Mouse (Mus musculus) ES-CJ7 (cell line): ENCODE measurements at regions not wholly inside any gene's neighbourhood (a gene's known extent, or its start where the extent isn't known, plus 50 kb on each side); places are given as distances from the start of the nearest gene placed in this dataset.
A peak's percentile ranks its signal among the peaks of the same experiment; 100 is the strongest.

Experiments used
- DNase-seq: peaks from one replicate; pipeline ENCODE4 v3.0.0; 2011; ENCODE audit warnings: low read depth, low spot score

DNA sequence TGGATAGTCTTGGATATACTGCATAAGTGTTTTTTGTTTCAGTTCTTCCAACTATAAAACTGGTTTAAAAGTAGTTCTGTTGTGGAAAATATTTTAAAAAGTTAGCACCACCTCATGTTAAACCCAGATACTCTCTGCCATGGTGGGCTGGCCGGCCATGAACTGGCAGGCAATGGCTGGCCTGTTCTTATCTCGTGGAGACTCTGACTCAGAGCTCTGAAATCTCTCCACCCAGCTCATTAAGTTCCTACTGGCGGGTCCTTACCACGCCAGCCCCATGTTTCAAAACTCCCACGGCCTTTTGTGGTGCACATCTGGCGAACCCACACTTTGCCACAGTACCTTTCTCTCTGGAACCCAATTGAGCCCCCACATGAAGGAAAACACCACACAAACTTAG is 183.8 kb upstream of the Slc30a5 start:
- no peak for DNase-seq

DNA sequence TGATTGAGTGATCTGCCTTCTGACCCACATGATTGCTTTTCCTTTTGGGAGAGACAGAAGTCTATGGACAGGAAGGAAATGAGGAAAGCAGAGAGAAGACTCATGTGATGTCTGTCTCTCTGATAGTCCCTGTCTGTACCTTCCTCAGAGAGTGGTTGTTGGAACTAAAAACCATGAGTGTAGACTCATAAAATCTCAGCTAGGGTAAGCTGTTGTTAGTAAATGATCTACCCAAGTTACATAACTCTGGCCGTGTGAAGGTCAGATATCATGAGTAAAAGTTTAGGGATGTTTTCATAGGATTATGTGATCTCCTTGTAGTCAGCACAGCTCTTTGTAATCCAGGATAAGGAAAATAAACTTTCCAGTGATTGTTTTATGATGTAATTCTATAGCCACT is 183.0 kb upstream of the Slc30a5 start:
- DNase-seq: no peak

DNA sequence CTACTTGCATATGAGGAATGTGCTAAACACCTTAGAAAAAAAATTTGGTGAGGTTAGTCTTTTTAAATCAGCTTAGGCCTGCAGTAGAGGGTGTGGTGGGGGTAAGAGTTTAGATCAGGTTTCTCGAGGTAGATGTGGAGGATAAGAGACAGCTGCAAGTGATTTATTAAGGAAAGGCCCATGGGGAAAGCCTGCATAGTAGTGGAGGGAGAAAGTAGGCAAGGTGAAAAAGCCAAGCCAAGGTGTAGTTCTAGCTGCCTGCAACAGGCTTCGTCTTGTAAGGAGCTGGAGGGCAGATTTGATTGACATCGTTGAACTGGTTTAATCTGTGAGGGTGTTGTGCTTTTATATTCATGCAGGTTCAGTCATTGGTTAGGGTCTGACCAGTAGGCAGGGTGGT is 182.2 kb upstream of the Slc30a5 start:
- no peak for DNase-seq

DNA sequence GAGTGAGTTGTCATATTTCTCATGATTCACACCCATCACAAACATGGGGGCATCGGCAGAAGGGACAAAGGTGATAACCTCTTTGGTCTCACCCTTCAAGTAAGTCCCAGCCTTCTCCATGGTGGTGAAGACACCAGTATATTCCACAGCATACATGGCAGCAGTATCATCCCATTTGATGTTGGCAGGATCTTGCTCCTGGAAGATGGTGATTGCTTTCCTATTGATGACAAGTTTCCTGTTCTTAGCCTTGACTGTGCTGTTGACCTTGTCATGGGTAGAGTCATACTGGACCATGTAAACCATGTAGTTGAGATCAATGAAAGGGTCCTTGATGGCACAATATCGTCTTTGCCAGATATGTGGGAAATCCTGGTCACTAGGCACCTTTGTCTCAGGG is 180.4 kb upstream of the Slc30a5 start:
- DNase-seq: no peak

DNA sequence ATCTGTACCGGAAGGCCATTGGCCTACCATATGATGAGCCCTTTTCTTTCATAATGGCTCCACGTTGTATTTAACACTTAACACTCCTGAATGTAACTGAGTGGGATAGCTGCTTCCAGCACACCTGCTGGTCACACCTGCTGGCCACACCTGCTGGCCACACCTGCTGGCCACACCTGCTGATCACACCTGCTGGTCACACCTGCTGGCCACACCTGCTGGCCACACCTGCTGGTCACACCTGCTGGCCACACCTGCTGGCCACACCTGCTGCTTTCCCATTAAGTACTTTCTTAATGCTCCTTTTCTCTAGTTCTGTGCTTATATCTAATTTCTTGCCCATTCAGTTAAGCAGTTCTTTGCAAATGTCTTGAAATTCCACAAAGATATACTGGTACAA is 157.4 kb upstream of the Slc30a5 start:
- no peak for DNase-seq

DNA sequence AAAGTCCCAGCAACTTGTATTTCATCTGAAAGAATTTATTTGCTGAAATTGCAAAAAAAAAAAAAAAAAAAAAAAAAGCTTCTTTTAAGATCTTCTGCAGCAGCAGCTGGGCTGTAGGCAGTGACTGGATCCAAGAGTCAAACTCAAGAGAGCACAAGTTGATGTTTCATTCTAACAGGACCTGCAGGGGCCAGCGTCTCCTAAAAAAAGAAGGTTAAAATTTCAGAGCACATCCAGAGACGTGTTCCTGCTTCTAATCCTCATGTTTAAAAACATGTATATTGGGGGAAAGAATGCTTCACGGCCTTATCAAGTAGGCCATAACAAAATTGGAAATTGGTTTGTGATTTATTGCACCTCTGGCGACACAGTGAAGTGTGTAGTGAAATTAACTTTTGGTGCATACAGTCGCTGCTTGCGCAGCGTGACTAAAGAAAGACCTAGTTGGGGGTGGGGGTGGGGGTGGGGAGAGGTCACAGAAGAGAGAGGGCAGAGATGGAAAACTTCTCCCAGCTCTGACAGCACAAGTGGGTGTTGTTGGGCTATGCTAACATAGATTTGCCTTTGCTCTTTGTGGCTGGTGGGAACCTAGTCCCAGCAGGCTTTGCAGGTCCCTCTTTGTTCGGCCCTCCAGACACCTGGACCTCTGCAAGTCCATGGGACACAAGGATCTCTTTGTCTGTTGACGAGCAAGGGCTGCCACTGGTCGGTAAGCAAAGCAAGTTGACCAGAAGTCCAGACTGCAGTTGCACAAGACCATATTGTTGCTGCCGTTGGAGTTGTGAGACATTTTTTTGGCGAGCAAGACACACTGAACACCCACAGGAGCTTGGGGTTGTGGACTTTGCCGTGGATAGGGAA is 155.7 kb upstream of the Slc30a5 start:
- DNase-seq: no peak

DNA sequence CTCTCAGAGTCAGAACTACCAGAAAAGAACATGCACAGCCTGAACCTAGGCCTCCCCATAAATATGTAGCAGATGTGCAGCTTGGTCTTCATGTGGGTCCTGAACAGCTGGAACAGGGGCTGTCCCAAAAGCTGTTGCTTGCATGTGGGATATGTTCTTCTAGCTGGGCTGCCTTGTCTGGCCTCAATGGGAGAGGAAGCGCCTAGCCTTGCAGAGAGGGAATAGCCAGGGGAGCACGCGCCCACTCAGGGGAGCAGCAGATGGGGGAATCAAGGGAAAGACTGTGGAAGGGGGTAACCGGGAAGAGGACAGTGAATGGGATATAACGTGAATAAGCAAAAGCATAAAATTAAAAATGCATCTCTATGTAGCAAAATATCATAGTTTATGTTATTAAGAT is 154.9 kb upstream of the Slc30a5 start:
- no peak for DNase-seq

DNA sequence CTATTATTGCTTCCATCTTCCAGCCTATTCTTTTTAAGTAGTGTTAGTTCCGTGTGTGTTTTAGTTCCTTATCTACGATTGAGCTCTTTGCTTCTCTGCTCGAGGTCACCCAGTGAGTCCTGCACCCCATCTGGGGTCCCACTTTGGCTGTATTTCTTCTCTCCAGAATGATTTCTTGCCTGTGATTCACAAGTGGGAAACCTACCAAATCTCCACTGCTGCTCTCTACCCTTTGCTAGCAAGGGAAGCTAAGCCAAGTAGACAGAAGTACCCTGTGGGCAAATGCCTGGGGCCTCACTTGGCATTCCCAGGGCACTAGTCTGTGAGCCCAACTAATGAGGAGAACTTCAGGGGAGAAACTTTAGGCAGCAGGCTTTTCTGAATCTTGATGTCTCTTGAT is 142.5 kb upstream of the Slc30a5 start:
- DNase-seq: no peak

DNA sequence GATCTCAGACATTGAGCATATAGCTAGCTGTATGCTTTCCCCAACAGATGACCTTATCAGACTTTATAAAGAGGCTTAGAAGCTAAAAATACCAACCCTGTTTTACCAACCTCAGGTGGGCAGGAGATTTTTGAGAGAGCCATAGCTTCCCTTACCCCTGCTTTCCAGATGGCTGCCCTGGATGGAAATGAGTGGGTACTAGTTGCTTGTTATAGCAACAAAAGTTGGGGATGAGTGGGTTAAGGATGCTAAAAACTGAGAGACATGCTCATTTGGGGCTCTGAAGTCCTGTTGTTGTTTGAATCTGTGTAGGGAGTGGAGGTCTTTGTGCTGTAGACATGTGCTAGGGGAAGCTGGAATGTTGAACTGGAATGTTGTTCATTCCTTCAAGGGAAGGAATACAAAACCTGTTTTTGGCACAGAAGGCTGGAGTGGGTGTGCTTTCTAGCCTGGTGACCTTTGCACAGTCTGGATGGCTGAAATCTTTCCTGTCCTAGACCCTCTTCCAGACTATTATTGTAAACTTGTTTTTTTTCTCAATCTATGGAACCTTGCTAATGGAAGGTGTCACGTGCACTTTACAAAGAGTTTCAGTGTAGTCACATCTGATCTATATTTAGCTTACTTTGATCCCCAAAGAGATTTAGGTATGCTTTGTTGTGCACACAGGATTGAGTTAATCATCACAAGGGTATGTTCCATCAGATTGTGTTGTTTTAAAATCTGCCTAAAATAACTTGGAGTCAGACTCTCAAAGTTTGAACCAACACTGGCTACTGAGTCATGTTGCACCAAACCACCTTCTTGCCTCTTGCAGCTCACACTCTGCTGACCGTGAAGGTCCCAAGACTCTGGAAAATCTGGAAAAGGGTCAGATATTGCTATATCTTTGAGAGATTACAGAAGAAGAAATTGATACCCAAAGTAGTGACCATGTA is 138.1 kb upstream of the Slc30a5 start:
- DNase-seq: no peak

DNA sequence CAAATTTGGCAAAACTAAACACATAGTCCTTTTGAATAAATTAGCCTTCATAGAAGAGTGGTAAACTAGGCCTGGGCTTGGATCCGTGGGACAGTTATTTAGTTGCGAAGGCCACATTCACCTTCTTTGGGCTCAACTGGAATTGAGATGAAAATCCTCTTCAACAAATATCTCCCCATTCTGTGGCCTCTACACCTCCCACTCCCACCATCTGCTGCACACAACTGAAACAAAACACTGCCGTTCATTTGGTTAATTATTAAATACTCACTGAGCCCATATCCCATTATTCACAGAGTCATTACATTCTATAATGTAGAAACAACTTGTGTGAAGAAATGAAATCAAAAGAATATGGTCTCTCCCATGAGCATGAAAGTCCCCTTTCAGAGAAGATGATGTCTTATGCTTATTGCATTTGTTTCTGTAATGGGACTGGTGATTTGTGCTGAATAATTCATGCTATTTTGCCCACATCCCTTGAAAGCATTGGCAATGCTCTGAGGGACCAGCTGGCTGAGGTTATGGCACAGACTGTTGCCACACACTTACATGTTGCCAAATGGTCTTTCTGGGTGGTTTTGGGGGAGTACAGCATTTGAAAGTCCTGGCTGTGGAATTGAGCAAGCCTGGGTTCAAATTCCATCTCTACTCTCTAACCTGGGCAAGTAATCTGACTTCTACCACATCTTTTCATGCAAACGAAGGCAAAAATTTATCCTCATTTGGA is 129.7 kb upstream of the Slc30a5 start:
- no peak for DNase-seq

DNA sequence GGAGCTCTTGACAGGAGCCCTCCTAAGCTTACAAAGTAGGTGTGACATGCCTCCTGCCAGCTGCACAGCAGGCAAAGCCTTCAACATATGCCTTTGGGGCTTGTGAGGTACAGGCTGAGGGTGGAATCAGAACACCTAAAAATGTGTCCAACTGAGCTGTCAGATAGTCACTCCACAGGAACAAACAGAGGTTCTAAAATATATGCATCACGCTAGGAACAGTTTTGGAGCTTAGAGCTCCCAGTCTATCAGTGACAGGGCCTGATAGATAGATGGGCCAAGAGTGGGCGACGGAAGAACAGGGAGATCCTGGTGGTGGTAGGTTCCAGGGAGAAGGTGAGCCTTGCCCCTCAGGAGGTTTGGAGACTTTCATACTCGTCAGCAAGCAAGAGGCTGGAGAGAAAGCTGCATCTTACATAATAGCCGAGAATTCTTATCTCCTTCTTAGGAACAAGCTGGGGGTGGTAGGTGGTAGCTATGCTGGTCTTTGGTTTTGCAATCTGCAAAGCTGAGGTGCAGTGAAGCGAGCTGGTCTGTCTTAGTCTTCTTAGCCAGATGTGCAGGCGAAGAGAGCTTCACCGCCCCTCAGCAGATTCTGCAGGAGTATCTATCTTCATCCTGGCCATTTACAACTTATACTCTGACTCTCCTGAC is 121.5 kb upstream of the Slc30a5 start:
- no peak for DNase-seq

DNA sequence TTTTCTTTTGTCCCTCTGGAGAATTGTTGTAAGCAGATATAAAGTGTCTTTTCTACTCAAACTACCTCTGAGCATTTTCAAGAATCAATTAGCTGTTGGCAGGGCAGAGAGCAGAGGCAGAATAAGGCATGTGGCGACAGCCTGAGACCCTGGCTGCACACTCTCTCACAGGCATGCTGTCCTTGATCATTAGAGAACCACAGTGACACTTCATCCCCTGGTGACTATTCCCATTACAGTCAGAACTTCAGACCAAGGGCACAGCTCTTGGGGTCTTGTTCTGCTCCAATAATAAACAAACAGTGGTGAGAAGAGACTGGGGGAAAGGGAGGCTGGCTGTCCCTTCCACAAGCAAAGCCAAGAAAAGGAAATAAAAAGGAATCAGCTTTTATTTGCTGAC is 120.9 kb upstream of the Slc30a5 start:
- DNase-seq: no peak

DNA sequence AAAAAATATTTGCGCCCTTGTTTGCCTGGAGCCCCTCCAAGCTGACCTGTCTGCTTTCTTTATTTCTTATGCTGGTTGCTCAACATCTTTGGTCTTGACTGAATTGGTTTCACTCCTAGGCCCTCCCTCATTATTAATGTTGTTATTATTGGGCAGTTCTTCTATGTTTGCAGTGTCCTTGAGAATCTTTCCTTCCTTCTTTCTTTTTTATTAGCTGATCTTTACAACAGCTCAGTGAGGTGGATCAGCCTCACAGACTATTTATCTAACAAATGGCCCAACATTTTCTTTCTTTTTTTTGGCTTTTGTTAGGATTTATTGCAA is 117.9 kb upstream of the Slc30a5 start:
- DNase-seq: no peak

DNA sequence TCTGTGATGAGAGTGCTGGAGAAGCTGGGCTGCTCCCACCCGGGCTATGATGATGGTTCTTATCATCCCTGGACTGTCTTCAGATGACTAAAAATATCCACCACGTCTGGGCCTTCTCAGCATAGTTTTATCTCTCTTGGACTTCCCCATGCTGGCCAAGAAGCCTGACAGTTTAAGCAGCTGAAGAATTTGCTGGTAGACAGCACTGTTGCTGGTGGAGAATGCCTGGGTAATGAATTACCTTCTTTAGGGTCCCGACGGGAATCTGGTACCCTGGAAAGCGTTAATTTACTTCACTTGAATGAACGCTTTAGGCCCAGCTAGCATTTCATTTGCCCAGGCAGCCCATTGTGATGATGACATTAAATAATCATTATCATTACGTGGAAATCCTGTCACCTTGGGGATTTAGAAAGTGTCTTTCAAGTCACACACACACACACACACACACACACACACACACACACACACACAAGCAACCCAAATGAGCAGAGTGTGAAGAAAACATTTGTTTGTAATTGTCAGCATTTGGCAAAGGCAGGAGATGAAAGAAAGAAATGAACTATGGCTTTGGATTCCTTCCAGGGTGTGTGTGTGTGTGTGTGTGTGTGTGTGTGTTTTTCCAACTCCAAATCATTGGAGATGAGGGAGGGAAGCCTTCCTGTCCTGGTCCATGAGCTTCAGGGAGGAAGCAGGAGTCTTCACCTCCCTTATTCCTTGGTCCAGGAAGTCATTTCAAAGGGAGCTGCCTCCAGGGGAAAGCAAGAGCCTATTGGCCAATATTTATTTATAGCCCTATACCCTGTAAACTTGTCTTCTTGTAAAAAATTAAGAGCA is 117.3 kb upstream of the Slc30a5 start:
- no peak for DNase-seq

DNA sequence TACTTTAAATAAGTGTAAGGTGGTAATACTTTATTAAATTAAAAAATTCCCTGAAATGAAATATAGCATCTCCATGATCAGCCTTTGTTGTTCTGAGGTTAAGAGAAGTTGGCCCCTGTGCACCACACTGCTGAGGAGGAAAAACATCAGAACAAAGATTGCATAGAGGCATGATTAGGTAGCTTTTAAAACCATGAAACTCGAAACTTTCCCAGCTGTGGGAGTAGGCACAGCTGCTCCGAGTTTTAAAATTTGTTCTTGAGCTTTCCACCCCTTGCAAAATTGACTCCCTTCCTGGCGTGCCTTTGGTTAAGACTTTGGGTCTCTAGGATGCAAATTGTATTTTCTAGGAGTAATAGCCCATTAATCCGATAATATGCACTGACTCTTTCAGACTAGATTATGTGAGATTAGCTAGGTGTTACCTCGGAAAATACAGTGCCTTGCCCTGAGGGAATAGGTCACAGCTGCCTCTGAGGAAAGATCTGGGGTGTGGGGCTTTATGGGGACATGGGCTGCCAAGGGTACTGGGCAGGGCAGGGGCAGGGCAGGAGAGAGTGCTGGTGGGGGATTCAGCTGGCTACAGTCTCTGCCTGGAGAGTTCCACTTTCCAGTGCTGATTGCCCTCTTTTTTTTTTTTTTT is 110.1 kb upstream of the Slc30a5 start:
- no peak for DNase-seq

DNA sequence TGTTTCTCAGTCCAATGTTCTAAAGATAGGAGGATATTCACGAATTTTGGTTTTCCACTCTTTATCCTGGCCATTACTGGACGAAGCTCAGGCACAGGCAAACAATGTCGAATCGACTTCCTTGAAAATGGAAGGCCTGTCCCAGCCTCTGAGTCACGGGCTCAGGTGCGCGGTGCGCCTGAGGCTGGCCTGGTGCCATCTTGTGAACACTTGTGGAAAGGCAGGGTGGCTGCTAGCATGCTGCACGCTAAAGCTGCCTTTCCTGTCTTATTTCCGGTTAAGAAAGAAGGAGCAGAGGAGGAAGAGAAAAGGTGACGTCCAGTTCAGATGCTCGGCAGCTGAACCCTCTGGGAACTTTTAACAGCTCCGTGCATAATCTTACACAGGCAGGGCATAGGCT is 107.6 kb upstream of the Slc30a5 start:
- peak; percentile 76 for DNase-seq

DNA sequence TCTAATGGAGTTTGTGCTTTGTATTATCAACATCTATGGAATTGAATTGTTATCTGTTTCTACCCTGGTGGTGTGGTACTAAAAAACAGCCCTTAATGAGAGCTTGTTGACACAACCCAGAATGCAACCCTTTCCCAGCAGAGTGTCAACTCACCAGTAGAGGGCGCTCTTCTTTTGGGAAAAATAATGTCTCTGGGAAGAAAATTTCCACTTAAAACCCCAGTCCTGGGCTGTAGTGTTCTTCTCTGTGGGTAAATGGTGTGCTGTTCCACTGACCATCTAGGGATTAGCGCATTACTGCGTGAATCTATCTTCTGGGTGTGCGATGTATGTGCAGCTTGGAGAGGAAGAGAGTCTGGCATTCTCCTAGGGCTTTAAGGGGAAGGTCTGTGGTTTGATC is 106.5 kb upstream of the Slc30a5 start:
- DNase-seq: peak; percentile 69

DNA sequence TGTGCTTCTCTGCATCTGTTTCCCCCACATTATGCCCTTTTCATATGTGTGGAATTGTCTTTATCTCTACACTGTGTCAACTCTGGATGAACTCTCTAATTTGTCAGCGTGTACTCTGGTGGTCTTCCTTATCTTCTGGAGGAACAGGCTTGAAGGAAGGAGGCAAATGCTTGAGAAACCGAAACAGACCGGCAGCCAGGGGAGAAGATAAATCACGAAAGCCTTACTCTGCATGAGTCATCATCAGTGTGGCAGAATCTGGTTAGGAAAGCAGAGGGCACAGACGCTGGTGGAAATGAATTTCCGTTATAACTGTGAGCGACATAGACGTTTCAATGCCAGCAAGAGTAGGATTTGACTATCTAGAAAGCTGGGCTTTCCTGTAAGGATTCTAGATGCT is 100.0 kb upstream of the Slc30a5 start:
- no peak for DNase-seq

DNA sequence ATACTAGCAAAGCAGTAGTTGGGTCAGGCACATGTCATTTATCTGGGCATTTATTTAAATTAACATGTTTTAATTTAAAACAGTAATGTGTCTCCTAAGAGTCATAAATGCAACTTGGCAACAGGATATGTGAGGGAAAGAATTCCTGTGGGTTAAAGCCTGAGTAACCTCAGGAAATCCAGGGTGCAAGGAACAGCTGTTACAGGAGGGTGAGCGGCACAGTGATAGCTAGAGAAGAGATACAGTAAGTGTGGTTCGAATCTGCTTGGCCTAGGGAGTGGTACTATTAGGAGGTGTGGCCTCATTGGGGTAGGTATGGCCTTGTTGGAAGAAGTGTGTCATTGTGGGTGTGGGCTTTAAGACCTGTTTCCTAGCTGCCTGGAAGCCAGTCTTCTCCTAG is 66.3 kb upstream of the Slc30a5 start:
- no peak for DNase-seq

DNA sequence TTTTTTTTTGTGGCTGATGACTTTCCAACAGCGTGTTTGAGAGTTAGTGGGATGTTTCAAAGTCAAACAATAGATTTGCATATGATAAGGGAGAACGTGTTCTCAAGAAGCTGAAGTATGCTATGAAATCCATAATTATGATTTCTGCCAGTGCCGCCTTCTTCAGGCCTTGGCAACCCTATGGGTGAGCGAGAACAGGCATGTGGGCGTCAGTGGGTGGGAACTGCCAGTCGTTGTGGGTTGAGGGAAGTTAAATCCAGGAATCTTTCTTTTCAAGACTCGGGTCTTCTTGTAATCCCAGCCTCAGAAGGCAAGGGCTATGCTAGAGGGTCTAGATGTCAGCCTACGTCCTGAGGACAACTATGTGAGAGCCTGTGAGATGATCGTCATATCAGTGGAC is 60.6 kb upstream of the Slc30a5 start:
- DNase-seq: no peak
